Mouse (Mus musculus): ENCODE results near the gene Gsk3b. TPM values are rescaled to one million over a fixed set of nuclear protein-coding genes. Genes with fewer than 3 reads are reported as not detected.

Gene Gsk3b
- polyA plus RNA-seq, 1 experiment from 2014 or later, result 171 TPM

GRCm38 (mm10) chr16:38294685-38295348 is 206.0 kb downstream of the Gsk3b start, which contains the start of gene Nr1i2:
TSS of gene Nr1i2 (minus strand) at chr16:38294824.
- H3K9me3 ChIP-seq (ENCODE audit: control insufficient read depth, low read length), result no peaks in the 10 kb centered on the region
- H3K27me3 ChIP-seq (ENCODE audit: control insufficient read depth, insufficient read depth, low read length), result no peaks in the 10 kb centered on the region
- ATAC-seq (ENCODE audit: low FRiP score) (no peak), DNase-seq (ENCODE audit: low spot score) (no peak)
- H3K36me3 ChIP-seq (replicated peaks; ENCODE audit: control insufficient read depth, insufficient read depth), result no peaks in the 10 kb centered on the region
- no peak within 1 kb of the TSS for H3K4me3 ChIP-seq (replicated peaks; ENCODE audit: low read length)
- no peak within 1 kb of the TSS for H3K9ac ChIP-seq
- H3K4me1 ChIP-seq (replicated peaks; ENCODE audit: control insufficient read depth, insufficient read depth, low read length), result no peaks in the 10 kb centered on the region
- 80% methylated on average over 7 of the region's 7 CpGs for whole genome bisulfite sequencing
- H3K27ac ChIP-seq, result no peak within 1 kb of the TSS
- no peak within 1 kb of the TSS for H3K4me2 ChIP-seq (replicated peaks)

- WGBS, result 58% methylated on average over 5 of the region's 5 CpGs
- Histone ChIP-seq H3K4me3 (replicated peaks; ENCODE audit: low read length) (no peak overlapping the region), H3K4me2 (replicated peaks) (no peak overlapping the region), H3K9me3 (ENCODE audit: control insufficient read depth, low read length) (no peaks in the 10 kb centered on the region), H3K9ac (no peak overlapping the region), H3K27me3 (ENCODE audit: control insufficient read depth, insufficient read depth, low read length) (no peaks in the 10 kb centered on the region), H3K27ac (no peak overlapping the region), H3K4me1 (replicated peaks; ENCODE audit: control insufficient read depth, insufficient read depth, low read length) (no peaks in the 10 kb centered on the region), H3K36me3 (replicated peaks; ENCODE audit: control insufficient read depth, insufficient read depth) (no peaks in the 10 kb centered on the region)
- DNase-seq (ENCODE audit: low spot score), result no peak
- ATAC-seq (ENCODE audit: low FRiP score), result no peak
Observed at GRCm38 (mm10) chr16:38295349-38295930, 206.6 kb downstream of the Gsk3b start.

Other genes starting within 250 kb of the Gsk3b start
- not detected in 2 replicates for gene Gm36028, start 227.9 kb upstream of the Gsk3b start, polyA plus RNA-seq (2014; fragmentation: Nextera tagmentation; extraction: Ambion mirVana)
- gene Lrrc58, start 220.6 kb upstream of the Gsk3b start, polyA plus RNA-seq (2014; fragmentation: Nextera tagmentation; extraction: Ambion mirVana), result 57.1 and 59.9 TPM in 2 replicates
- gene Gpr156, start 172.5 kb upstream of the Gsk3b start, polyA plus RNA-seq (2014; fragmentation: Nextera tagmentation; extraction: Ambion mirVana), result 3.5 and 3.9 TPM in 2 replicates
- gene Nr1i2, start 205.8 kb downstream of the Gsk3b start, polyA plus RNA-seq (2014; fragmentation: Nextera tagmentation; extraction: Ambion mirVana), result not detected in 2 replicates